Mouse (Mus musculus): ENCODE results near the gene Mta1. TPM values are rescaled to one million over a fixed set of nuclear protein-coding genes. Genes with fewer than 3 reads are reported as not detected.

Gene Mta1
- total RNA-seq, 2 experiments from 2014 or later: 36.2 to 41.5 TPM

GRCm38 (mm10) chr12:113155076-113155771 lies 57.1 kb downstream of the Mta1 start:
- Histone ChIP-seq H3K27ac (peak overlapping the region; percentile 90), H3K4me3 (peak overlapping the region; percentile 80)
- intact Hi-C loops (cut with DNase I): no loop called here
- no peak for TF ChIP-seq CTCF (IDR thresholded peaks at IDR 0.05)
- DNase-seq: peak; percentile 66

- H3K27ac ChIP-seq: peak within 1 kb of the TSS; percentile 90
- TF ChIP-seq CTCF (IDR thresholded peaks at IDR 0.05): no peak; the same call in 1 of the 2 replicates
- peak; percentile 100 for DNase-seq
- intact Hi-C loops (cut with DNase I): loop anchor here (1.0 kb wide), 2 partner anchors 37 to 151 kb away; no protein-coding TSS in a partner anchor
- H3K4me3 ChIP-seq: peak within 1 kb of the TSS; percentile 80
Measured at GRCm38 (mm10) chr12:113155887-113156539, 57.9 kb downstream of the Mta1 start, which contains the start of gene Tedc1. Tedc1 (plus strand) TSS chr12:113156421.

GRCm38 (mm10) chr12:113156540-113156929 lies 58.5 kb downstream of the Mta1 start:
- TF ChIP-seq CTCF (IDR thresholded peaks at IDR 0.05): no peak
- Histone ChIP-seq H3K4me3 (peak overlapping the region; percentile 80), H3K27ac (peak overlapping the region; percentile 60; the same call in 1 of the 2 replicates)
- intact Hi-C loops (cut with DNase I): loop anchor here (1.0 kb wide), 2 partner anchors 37 to 151 kb away; no protein-coding TSS in a partner anchor
- DNase-seq: no peak

GRCm38 (mm10) chr12:113157002-113157401 lies 58.9 kb downstream of the Mta1 start:
- peak; percentile 45 for DNase-seq
- Histone ChIP-seq H3K27ac (no peak overlapping the region), H3K4me3 (no peak overlapping the region)
- TF ChIP-seq CTCF (IDR thresholded peaks at IDR 0.05): no peak
- intact Hi-C loops (cut with DNase I): no loop called here

- TF ChIP-seq CTCF (IDR thresholded peaks at IDR 0.05): no peak
- intact Hi-C loops (cut with DNase I): no loop called here
- no peak for DNase-seq
- Histone ChIP-seq H3K4me3 (no peak overlapping the region), H3K27ac (no peak overlapping the region)
Measured at GRCm38 (mm10) chr12:113157521-113157920, 59.4 kb downstream of the Mta1 start.

GRCm38 (mm10) chr12:113157971-113158370 lies 59.9 kb downstream of the Mta1 start:
- DNase-seq: no peak
- H3K27ac ChIP-seq: no peak overlapping the region
- intact Hi-C loops (cut with DNase I): no loop called here

GRCm38 (mm10) chr12:113163561-113164006 lies 65.5 kb downstream of the Mta1 start:
- intact Hi-C loops (cut with DNase I): no loop called here
- H3K4me3 ChIP-seq: no peak overlapping the region
- H3K27ac ChIP-seq: peak overlapping the region; percentile 28; the same call in 1 of the 2 replicates
- DNase-seq: no peak
- no peak for TF ChIP-seq CTCF (IDR thresholded peaks at IDR 0.05)

More at GRCm38 (mm10) chr12:113157971-113158370, 59.9 kb downstream of the Mta1 start:
- no peak for TF ChIP-seq CTCF (IDR thresholded peaks at IDR 0.05)
- H3K4me3 ChIP-seq: no peak overlapping the region

GRCm38 (mm10) chr12:113168031-113168536 lies 70.0 kb downstream of the Mta1 start:
- DNase-seq: no peak
- no peak for TF ChIP-seq CTCF (IDR thresholded peaks at IDR 0.05)
- intact Hi-C loops (cut with DNase I): no loop called here

GRCm38 (mm10) chr12:113176960-113177725 lies 79.1 kb downstream of the Mta1 start:
- H3K4me3 ChIP-seq: no peak overlapping the region
- H3K27ac ChIP-seq: no peak overlapping the region
- no peak for TF ChIP-seq CTCF (IDR thresholded peaks at IDR 0.05)
- intact Hi-C loops (cut with DNase I): no loop called here
- peak; percentile 4 for DNase-seq

More at GRCm38 (mm10) chr12:113168031-113168536, 70.0 kb downstream of the Mta1 start:
- Histone ChIP-seq H3K4me3 (no peak overlapping the region), H3K27ac (no peak overlapping the region)

GRCm38 (mm10) chr12:113181020-113181419 lies 82.9 kb downstream of the Mta1 start:
- no peak for TF ChIP-seq CTCF (IDR thresholded peaks at IDR 0.05)
- no peak overlapping the region for H3K27ac ChIP-seq
- no peak for DNase-seq
- intact Hi-C loops (cut with DNase I): no loop called here
- no peak overlapping the region for H3K4me3 ChIP-seq

GRCm38 (mm10) chr12:113184945-113185344 lies 86.9 kb downstream of the Mta1 start:
- H3K27ac ChIP-seq: no peak overlapping the region
- H3K4me3 ChIP-seq: no peak overlapping the region
- TF ChIP-seq CTCF (IDR thresholded peaks at IDR 0.05): no peak
- DNase-seq: no peak
- intact Hi-C loops (cut with DNase I): no loop called here
